Mouse (Mus musculus) ZHBTc4 (cell line): ENCODE measurements at regions not wholly inside any gene's neighbourhood (a gene's known extent, or its start where the extent isn't known, plus 50 kb on each side); places are given as distances from the start of the nearest gene placed in this dataset.
"Not testable (repeated sequence)": the region's sequence is repeated elsewhere in the genome, so short reads cannot be mapped to it uniquely, and the experiment has no call there.

ENCODE experiments used
- DNase-seq: peaks from one replicate; pipeline ENCODE4 v3.0.0-alpha.2; 2011; ENCODE audit warnings: low read depth, low spot score

- DNase-seq: no peak
These were observed 52.3 kb upstream of the Gm10985 start for GRCm38 (mm10) chr3:53792541-53792940.

- no peak for DNase-seq
These were observed 55.2 kb upstream of the Gm10985 start for GRCm38 (mm10) chr3:53789706-53790105.

GRCm38 (mm10) chr3:53785201-53785600 lies 59.7 kb upstream of the Gm10985 start:
- no peak for DNase-seq

GRCm38 (mm10) chr3:53776668-53777067 lies 68.2 kb upstream of the Gm10985 start:
- no peak for DNase-seq

- DNase-seq: no peak
These were observed 77.3 kb upstream of the Gm10985 start for GRCm38 (mm10) chr3:53767601-53768000.

- no peak for DNase-seq
These were observed 80.9 kb upstream of the Gm10985 start for GRCm38 (mm10) chr3:53763981-53764380.

- DNase-seq: no peak
These were observed 83.3 kb upstream of the Gm10985 start for GRCm38 (mm10) chr3:53761514-53762075.

- no peak for DNase-seq
These were observed 88.6 kb upstream of the Gm10985 start for GRCm38 (mm10) chr3:53756115-53756853.

GRCm38 (mm10) chr3:53737161-53737560 lies 80.0 kb upstream of the Frem2 start:
- DNase-seq: no peak

GRCm38 (mm10) chr3:53735607-53736006 lies 78.5 kb upstream of the Frem2 start:
- DNase-seq: not testable (repeated sequence)

- DNase-seq: no peak
These were observed 78.0 kb upstream of the Frem2 start for GRCm38 (mm10) chr3:53735147-53735546.

GRCm38 (mm10) chr3:53730440-53730839 lies 73.3 kb upstream of the Frem2 start:
- DNase-seq: no peak

- DNase-seq: peak; percentile 65
These were observed 72.7 kb upstream of the Frem2 start for GRCm38 (mm10) chr3:53729810-53730209.

- DNase-seq: no peak
These were observed 72.0 kb upstream of the Frem2 start for GRCm38 (mm10) chr3:53729131-53729530.

- DNase-seq: peak; percentile 63
These were observed 70.6 kb upstream of the Frem2 start for GRCm38 (mm10) chr3:53727737-53728136.

- no peak for DNase-seq
These were observed 49.9 kb upstream of the Frem2 start for GRCm38 (mm10) chr3:53707101-53707500.
